Mouse (Mus musculus) liver, adult 2 months (tissue): ENCODE measurements around the gene Cdc42.

Experiments used
- CTCF ChIP-seq: fragments of 200-500 bp; IDR thresholded peaks from 2 replicates; pipeline ENCODE4 v1.5.1; 2011; ENCODE audit warnings: low read depth, low read length, control low read depth
- POLR2A ChIP-seq: fragments of 200-500 bp; IDR thresholded peaks from 2 replicates; pipeline ENCODE4 v1.6.1; 2011; ENCODE audit warnings: low read length, control low read depth; ENCODE audit not compliant: insufficient read depth; ENCODE audit errors: extremely low read depth

DNA sequence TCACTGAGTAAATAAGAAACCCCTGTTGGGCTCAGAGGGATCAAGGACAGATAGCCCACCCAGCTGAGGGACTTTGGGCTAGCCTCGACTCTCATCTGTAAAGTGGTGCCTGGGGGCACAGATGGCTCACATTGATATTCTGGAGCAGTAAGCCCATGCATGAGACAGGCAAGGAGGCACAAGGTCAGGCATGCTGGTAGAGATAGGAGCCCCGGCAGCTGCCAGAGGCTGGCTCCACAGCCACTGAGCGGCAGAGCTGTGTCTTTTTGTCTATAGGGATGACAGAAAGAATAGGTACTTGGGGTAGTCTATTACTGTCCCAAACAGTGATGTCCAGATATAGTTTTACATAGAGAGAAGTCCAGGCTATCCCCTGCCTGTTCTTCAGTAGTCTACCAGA is 76.2 kb downstream of the Cdc42 start:
- no peak for TF ChIP-seq CTCF
- no peak for TF ChIP-seq POLR2A
